Mouse (Mus musculus): ENCODE results near the gene Nop53. TPM values are rescaled to one million over a fixed set of nuclear protein-coding genes. Genes with fewer than 3 reads are reported as not detected.

Nop53 gene
- polyA plus RNA-seq (2012; rRNA removed) = 102 and 118 TPM in 2 replicates

DNA sequence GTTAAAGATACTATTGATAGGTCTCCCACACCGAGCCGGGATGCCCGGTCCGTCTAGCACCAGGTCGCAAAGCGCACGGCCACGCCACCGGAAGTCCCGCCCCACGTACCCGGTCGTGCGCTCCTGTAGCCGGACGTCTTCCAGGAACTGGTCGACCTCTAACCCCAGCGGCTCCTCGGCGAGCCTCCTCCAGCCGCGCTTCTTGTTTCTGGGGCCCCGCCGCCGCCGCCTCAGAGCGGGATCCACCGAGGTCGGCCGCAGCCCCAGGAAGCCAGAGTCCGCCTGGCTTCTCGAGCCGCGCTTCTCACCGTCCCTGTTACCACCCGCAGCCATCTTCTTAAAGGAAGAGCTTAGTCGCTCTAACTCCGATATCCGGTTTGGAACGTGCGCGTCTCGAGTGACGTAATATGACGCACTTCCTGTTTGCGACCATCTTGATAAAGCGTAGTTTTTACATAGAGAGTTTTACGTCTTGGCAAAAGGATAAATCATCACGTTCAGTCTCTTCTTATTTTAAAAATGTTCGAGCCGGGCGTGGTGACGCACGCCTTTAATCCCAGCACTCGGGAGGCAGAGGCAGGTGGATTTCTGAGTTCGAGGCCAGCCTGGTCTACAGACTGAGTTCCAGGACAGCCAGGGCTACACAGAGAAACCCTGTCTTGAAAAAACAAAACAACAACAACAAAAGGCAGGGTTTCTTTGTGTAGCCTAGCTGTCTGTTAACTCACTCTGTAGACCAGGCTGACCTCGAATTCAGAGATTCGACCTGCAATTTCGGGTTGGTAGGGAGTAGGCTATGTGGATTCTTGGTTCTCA, at the start of gene Nop53:
Gene Nop53, minus strand, starts transcription at position 354 of the 816 bp plus-strand sequence.
- peak; percentile 88 for DNase-seq (ENCODE audit: low read depth)

DNA sequence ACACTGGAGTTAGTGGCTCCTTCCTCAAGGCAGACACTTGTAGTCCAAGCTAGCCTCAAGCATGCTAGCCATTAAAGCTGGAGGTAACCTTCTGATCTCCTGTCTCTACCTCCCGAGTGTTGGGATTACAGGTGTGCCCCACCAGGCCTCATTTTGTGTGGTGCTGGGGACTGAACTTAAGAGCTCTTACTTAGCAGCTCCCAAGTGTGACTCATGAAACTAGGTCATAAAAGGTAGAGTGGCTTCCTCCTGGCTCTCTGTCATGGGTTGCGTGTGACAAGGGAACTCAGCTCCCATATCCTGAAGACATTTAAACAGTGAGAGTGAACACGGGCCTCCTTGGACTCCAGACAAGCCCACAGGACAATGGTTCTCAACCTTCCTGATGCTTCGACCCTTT, 47.9 kb upstream of the Nop53 start:
- no peak for DNase-seq (ENCODE audit: low read depth)

GRCm38 (mm10) chr7:15993152-15993551, 47.3 kb upstream of the Nop53 start:
- DNase-seq (ENCODE audit: low read depth) = no peak

DNA sequence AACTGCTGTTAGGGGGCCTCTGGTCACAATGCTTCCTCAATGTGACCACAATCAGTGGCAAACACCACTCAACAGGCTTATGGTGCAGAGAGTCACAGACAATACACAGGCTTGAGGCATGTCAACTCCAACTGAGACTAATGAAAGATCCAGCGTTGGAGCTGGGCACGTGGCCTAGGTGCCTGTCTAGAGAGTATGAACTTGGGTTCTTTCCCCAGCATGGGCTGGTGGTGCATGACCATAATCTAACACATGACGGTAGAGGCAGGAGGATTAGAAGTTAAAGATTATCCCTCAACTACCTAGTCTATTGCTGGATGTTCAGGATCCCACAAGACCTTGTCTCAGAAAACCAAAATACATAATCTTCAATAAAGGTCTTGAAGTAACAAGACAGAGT, 45.9 kb upstream of the Nop53 start:
- no peak for DNase-seq (ENCODE audit: low read depth)

GRCm38 (mm10) chr7:15987661-15988356, 41.9 kb upstream of the Nop53 start:
- no peak for DNase-seq (ENCODE audit: low read depth)

DNA sequence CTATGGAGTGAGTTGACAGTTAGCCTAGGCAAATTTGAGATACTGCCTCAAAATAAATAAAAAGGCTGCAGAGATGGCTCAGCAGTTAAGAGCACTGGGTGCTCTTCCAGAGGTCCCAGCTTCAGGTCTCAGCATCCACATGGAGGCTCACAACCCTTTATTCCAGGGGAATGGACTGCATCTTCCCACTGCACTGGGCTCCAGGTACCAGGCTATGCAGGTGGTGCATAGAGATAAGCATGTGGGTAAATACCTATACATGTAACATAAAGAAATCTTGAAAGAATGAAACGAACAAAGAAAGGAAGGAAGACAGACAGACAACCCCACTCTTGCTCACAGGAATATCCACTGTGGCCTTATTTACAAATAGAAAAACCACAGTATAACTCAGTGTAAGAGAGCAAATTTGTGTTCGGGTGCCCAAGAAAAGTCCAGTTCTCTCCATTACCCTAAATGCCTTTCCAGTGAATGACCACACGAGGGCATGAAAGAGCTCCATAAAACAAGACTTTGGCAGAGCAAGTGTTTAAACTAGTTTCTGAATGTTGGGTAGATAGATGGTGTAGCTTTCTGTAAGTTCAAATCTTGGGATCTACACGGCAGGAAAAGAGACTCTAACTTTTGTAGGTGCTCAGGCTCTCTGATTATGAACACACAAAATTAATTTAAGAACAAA, 37.0 kb upstream of the Nop53 start:
- no peak for DNase-seq (ENCODE audit: low read depth)

DNA sequence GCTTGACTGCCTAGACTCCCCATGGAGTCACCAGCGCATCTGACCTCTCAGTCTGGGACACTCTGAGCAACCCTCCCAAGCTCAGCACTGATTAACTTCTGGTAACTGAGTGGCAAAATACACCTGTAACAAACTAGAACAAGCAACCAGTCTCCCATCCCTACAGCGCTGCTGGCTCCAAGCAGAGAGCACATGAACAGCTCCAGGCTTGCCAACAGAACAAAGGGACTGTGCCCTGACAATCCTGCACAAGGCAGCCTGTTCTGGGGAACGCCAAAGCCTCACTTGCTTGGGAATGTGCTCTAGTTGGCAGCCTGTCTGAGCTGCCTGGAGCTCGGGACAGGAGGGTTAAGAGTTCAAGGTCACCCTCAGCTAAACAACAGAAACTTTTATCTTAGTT, 35.7 kb upstream of the Nop53 start:
- DNase-seq (ENCODE audit: low read depth) = no peak

GRCm38 (mm10) chr7:15980246-15980645, 34.4 kb upstream of the Nop53 start:
- no peak for DNase-seq (ENCODE audit: low read depth)

DNA sequence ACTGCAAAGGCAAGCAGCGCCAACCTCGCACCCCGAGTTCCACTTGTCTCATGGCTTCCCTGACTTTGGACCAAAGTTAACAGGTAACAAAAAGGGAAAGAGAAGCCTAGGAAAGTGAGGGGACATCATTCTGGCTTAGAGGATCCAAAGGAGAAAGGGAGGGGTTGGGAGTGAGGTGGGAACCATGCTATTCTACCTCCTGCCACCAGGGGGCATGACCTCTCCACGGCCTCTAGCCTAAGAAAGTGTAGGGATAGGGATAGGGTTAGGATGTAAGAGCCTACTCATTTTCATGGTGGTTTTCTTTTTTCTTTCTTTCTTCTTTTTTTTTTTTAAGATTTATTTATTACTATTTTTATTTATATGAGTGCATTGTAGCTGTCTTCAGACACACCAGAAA, 30.0 kb upstream of the Nop53 start:
- no peak for DNase-seq (ENCODE audit: low read depth)

DNA sequence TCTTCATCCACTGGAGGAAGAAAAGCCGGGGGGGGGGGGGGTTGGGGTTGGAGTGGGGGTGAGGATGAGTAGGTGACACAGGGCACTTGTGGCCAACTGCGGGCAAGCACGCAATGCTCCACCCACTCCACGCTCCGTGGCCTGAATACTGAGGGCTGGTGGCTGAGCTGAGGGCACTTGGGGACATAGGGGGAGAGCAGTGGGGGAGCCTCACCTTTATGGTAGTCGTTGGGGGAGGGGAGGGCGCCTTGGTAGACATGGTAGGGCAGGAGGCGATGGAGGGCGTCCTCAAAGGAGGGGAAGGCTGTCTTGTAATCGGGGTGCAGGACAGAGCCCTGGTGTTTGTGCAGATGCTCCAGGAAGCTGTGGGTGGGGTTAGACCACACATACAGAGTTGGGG, 29.6 kb upstream of the Nop53 start:
- DNase-seq (ENCODE audit: low read depth) = no peak

- no peak for DNase-seq (ENCODE audit: low read depth)
These were observed 28.8 kb upstream of the Nop53 start for GRCm38 (mm10) chr7:15974712-15975111.

- DNase-seq (ENCODE audit: low read depth) = no peak
These were observed 26.4 kb upstream of the Nop53 start for GRCm38 (mm10) chr7:15972247-15972646.

DNA sequence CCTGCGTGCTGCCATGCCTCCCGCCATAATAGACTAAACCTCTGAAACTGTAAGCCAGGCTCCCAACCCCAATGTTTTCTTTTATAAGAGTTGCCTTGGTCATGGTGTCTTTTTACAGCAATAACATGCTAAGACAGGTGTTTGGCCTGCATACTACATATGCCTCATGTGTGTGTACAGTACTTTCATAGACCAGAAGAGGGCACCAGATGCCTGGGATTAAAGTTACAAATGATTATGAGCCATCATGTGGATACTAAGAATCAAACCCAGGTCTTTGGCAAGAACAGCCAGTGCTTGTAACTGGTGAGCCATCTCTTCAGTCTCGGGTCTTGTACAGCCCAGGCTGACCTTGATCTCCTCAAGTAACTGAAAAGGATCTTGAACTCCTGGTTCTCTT, 23.8 kb upstream of the Nop53 start:
- no peak for DNase-seq (ENCODE audit: low read depth)

DNA sequence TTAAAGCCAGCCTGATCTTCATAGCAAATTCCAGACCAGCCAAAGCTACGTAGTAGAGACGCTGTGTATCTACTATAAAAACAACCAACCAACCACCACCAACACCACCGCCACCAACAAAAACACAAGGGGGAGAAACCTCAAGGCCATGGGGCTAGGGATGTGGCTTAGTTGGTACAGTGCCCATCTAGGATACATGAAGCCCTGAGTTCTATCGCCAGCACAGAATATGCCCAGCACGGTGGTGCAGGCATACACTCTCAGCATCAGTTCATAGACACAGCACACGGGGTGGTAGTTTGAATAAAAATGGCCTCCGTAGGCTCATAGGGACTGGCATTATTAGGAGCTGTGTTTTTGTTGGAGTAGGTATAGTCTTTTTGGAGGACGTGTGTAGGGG, 22.4 kb upstream of the Nop53 start:
- no peak for DNase-seq (ENCODE audit: low read depth)

GRCm38 (mm10) chr7:15967312-15967711, 21.4 kb upstream of the Nop53 start, which contains the start of gene Ehd2:
Gene Ehd2, minus strand, starts transcription at chr7:15967567.
- DNase-seq (ENCODE audit: low read depth) = no peak

DNA sequence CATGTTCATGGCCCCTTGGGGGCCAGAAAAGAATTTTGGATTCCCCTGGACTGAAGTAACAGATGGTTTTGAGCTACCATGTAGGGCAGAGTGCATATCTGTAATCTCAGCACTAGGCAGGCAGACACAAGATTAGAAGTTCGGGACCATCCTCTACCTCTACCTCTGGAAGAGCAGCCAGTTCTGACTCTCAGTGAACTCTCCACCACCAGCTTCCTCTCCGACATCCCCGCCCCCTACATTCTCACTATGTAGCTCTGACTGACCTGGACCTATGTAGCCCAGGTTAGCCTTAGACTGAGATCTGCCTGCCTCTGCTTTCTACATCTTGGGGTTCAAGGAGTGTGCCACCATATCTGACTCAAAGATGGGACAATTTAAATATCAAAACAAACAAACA, 20.6 kb upstream of the Nop53 start:
- no peak for DNase-seq (ENCODE audit: low read depth)

GRCm38 (mm10) chr7:15963798-15964652, 18.2 kb upstream of the Nop53 start:
- no peak for DNase-seq (ENCODE audit: low read depth)

GRCm38 (mm10) chr7:15962311-15963288, 16.7 kb upstream of the Nop53 start:
- DNase-seq (ENCODE audit: low read depth) = no peak

GRCm38 (mm10) chr7:15961798-15962197, 15.9 kb upstream of the Nop53 start:
- no peak for DNase-seq (ENCODE audit: low read depth)

- DNase-seq (ENCODE audit: low read depth) = no peak
These were observed 15.4 kb upstream of the Nop53 start for GRCm38 (mm10) chr7:15961239-15961638.
